Mouse (Mus musculus) bone marrow, adult 2 months (tissue): ENCODE measurements around the gene Mutyh. TPM values are rescaled to one million over a fixed set of nuclear protein-coding genes. Genes with fewer than 3 reads are reported as not detected.
"Not testable (repeated sequence)": the region's sequence is repeated elsewhere in the genome, so short reads cannot be mapped to it uniquely, and the experiment has no call there.

Source experiments
- H3K27ac ChIP-seq: fragments of 200-500 bp; 2 replicates; pipeline ENCODE4 v1.5.1; 2012; ENCODE audit warnings: low read depth, mild to moderate bottlenecking, control low read depth, inconsistent platforms, low read length; ENCODE audit not compliant: control insufficient read depth, poor library complexity, insufficient read depth
- H3K4me1 ChIP-seq: fragments of 200-500 bp; 2 replicates; pipeline ENCODE4 v1.6.1; 2011; ENCODE audit warnings: low read length; ENCODE audit not compliant: control insufficient read depth, insufficient read depth
- H3K4me3 ChIP-seq: fragments of 200-500 bp; replicated peaks from 2 replicates; pipeline ENCODE3; 2011; ENCODE audit warnings: mild to moderate bottlenecking, low read depth, low read length, control low read depth; ENCODE audit not compliant: control insufficient read depth
- CTCF ChIP-seq: fragments of 200-500 bp; IDR thresholded peaks from 2 replicates; pipeline ENCODE4 v1.5.1; 2011; ENCODE audit warnings: low read length, control low read depth; ENCODE audit not compliant: control insufficient read depth, insufficient read depth
- POLR2A ChIP-seq: fragments of 200-500 bp; IDR thresholded peaks from 2 replicates; pipeline ENCODE4 v1.6.1; 2011; ENCODE audit warnings: low read depth, mild to moderate bottlenecking, control low read depth, low read length, borderline replicate concordance; ENCODE audit not compliant: control insufficient read depth
- WGBS: fragments of 180-500 bp; shearing (Covaris S2); methylation state at CpG from one replicate; pipeline ENCODE4 v1.1.7; 2018; 5-methylcytosine and 5-hydroxymethylcytosine counted together
- polyA plus RNA-seq: library from polyadenylated mRNA; stranded (reverse); fragments of >200 nt; gene quantifications from 2 replicates; pipeline ENCODE4 v1.2.4, GENCODE M21; 2011; ENCODE audit warnings: low replicate concordance; ENCODE audit not compliant: missing spikeins, insufficient read depth, insufficient read length

Mutyh gene
- polyA plus RNA-seq, 1 experiment: 25.9 TPM

GRCm38 (mm10) chr4:116829364-116830069, 22.0 kb downstream of the Mutyh start:
- no peak overlapping the region for H3K27ac ChIP-seq
- WGBS: 74% methylated on average over 6 of the region's 6 CpGs
- no peak for TF ChIP-seq CTCF
- no peak for TF ChIP-seq POLR2A
- no peaks in the 10 kb centered on the region; the same call in 1 of the 2 replicates for H3K4me1 ChIP-seq
- no peak overlapping the region for H3K4me3 ChIP-seq

DNA sequence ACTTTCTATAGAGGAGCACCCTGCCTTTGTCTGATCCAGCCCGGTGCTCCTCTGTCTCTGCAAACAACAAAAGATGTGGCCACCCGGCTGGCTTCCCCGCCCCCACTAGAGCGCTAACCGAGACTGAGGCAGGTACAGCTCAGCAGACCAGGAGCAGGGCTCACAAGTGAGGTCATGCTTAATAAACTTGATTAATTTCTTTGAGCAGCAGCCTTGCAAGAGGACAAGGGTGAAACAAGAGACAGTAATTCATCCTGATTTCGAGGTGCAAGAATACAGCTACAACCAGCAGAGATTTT, 22.5 kb downstream of the Mutyh start:
- H3K4me1 ChIP-seq: no peaks in the 10 kb centered on the region; the same call in 1 of the 2 replicates
- TF ChIP-seq POLR2A (no peak), CTCF (no peak)
- H3K27ac ChIP-seq: no peak overlapping the region
- WGBS: 68% methylated on average over 6 of the region's 6 CpGs
- no peak overlapping the region for H3K4me3 ChIP-seq

DNA sequence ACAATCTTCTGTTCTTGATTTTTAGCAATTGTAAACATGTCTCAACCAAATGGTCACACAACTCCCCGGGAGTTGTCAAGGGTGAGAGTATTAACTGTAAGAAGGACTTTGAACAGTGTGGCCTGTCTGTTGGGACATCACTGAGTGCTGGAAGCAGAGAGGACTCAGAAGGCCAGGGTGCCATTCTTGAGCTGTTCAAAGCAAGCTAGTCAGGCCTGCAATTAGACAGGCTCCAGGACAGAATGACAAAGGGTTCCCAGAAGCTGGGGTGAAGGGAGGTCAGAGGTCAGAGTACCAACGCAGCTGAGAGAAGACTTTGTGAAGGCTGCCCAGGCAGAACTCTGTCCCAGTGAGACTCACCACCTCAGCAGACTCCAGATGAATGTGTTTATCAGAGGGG, 31.5 kb downstream of the Mutyh start:
- WGBS: 72% methylated on average over 2 of the region's 2 CpGs
- Histone ChIP-seq H3K27ac (no peak overlapping the region), H3K4me3 (no peak overlapping the region), H3K4me1 (no peaks in the 10 kb centered on the region; the same call in 1 of the 2 replicates)
- TF ChIP-seq POLR2A: no peak
- no peak for TF ChIP-seq CTCF

GRCm38 (mm10) chr4:116840096-116840495, 32.6 kb downstream of the Mutyh start:
- H3K4me3 ChIP-seq, H3K27ac ChIP-seq, H3K4me1 ChIP-seq: not testable (repeated sequence)
- WGBS: 37% methylated on average over 26 of the region's 29 CpGs

- no peak overlapping the region for H3K27ac ChIP-seq
- 64% methylated on average over 6 of the region's 6 CpGs for WGBS
- TF ChIP-seq CTCF (no peak), POLR2A (no peak)
- no peak overlapping the region for H3K4me3 ChIP-seq
- H3K4me1 ChIP-seq: no peaks in the 10 kb centered on the region
Observed at GRCm38 (mm10) chr4:116840841-116841240, 33.3 kb downstream of the Mutyh start.

DNA sequence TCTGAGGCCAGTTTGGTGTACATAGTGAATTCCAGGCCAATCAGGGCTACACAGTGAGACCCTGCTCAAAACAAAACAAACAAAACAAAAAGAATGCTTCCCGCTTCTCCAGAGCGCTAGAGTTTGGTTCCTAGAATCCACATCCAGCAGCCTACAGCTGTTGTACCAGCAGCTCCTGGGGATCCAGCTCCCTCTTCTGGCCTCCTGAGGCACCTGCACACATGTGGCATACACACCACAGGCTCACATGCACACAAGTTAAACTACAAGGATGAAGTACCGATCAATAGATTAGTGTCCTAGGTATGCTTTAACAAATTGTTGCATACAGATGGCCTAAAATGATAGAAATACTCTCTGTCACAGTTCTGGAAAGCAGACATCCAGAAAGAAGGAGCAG, 36.8 kb downstream of the Mutyh start:
- Histone ChIP-seq H3K4me3 (no peak overlapping the region), H3K4me1 (no peaks in the 10 kb centered on the region), H3K27ac (no peak overlapping the region)
- no peak for TF ChIP-seq POLR2A
- WGBS: 97% methylated on average over 3 of the region's 3 CpGs

- H3K4me1 ChIP-seq: no peaks in the 10 kb centered on the region
- WGBS: 72% methylated on average over 3 of the region's 3 CpGs
- no peak overlapping the region for H3K4me3 ChIP-seq
- no peak overlapping the region for H3K27ac ChIP-seq
- no peak for TF ChIP-seq CTCF
- no peak for TF ChIP-seq POLR2A
Observed at GRCm38 (mm10) chr4:116849901-116850300, 42.4 kb downstream of the Mutyh start.

DNA sequence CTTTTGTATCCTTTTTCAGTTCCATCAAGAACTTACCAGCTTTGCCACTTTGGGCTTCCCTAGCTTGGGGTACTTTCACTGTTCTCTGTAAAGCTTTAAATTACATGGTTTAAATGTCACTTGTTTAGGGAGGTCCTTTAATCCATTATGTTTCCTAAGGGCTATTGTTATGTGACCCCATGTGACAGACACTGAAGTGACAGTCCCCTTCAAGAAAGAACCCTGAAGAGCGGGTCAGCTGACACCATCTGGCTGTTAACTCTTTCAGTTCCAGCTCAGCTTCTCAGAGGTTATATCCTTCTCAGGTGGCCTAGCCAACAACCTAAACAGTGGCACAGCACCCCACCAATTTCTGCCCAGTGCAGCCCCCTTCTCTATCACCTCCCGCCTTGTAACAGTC, 46.8 kb downstream of the Mutyh start:
- no peak overlapping the region for H3K27ac ChIP-seq
- no peak for TF ChIP-seq POLR2A
- no peaks in the 10 kb centered on the region for H3K4me1 ChIP-seq
- no peak overlapping the region for H3K4me3 ChIP-seq
- 55% methylated on average over 2 of the region's 2 CpGs for WGBS

DNA sequence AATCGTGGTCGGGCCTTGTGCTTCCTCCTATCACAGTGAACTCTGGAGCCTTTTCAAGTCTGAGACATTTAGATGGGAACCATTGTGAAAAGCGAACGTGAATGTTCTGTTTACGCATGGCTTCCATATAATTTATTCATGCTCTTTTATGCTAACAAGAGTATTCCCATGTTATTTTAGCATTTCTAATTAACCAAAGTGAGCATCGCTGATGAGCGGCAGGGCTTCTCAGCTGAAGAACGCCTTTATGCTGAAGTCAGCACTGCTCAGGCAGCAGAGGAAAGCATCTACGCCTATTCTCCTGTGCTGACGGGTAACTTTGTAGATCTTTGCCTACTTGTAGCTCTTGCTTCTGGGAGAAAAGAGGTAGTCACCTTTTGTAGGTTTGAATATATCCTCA, 49.7 kb downstream of the Mutyh start:
- WGBS: 84% methylated on average over 10 of the region's 10 CpGs
- Histone ChIP-seq H3K4me3 (no peak overlapping the region), H3K27ac (no peak overlapping the region), H3K4me1 (no peaks in the 10 kb centered on the region)
- no peak for TF ChIP-seq CTCF
- no peak for TF ChIP-seq POLR2A
